Mouse (Mus musculus): ENCODE measurements at regions not wholly inside any gene's neighbourhood (a gene's known extent, or its start where the extent isn't known, plus 50 kb on each side); places are given as distances from the start of the nearest gene placed in this dataset.

GRCm38 (mm10) chr4:122548719-122549118 lies 140.4 kb upstream of the 9530002B09Rik start:
- intact Hi-C loops (cut with DNase I), result loop anchor here (2.0 kb wide), 1 partner anchor 22 kb away; no protein-coding TSS in a partner anchor
- no peak for DNase-seq
